Comparison of ENCODE assay signal across 21 mouse cellular contexts in the genomic region with DNA sequence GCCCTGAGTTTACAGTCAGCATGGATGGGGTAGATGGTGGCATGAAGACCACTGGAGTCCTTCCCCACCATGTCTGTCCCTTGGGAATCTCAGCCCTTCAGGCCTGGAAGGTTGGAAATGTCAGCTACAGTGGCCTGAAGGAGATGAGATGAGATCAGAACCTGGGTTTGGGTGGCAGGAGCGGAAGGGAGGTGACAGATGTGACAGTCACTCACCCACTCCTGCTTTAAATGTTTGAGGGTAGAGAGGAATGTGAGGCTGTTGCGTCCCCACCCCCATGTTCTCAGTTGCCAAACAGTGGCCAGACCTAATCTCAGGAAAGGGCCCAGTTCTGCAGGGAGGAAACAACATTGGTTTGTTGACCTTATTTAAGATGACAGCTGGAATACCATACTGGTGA. TPM values are rescaled to one million over a fixed set of nuclear protein-coding genes. Genes with fewer than 3 reads are reported as not detected.
"Had no signal": no experiment of that assay in that cellular context is flagged by ENCODE, and none has a peak within 500 bp of the region (broad histone marks: within the 10 kb centered on the region; RNA-seq: fewer than 3 reads in every experiment).

No protein-coding gene starts in this region.

- H3K4me3 ChIP-seq: layer of hippocampus, adult 2 months; limb, embryonic 13.5 days; liver, embryonic 13.5 days; midbrain, embryonic 10.5 days; neural tube, embryonic 12.5 days had no signal

- DNase-seq: kidney, adult 8-10 months; kidney, postnatal 36 days; left cerebral cortex, postnatal 4 days; liver, embryonic 13.5 days; lung, embryonic 14.5 days; lung, postnatal 14 days; midbrain, embryonic 14.5 days; spleen, adult 18-20 months; thymus, adult 2 months; thymus, postnatal 36 days had no signal

- H3K27me3 ChIP-seq: limb, embryonic 13.5 days; liver, embryonic 13.5 days; neural tube, embryonic 12.5 days had no signal

- H3K9me3 ChIP-seq: limb, embryonic 13.5 days; liver, embryonic 13.5 days; neural tube, embryonic 12.5 days had no signal

- H3K4me2 ChIP-seq: limb, embryonic 13.5 days; lung, embryonic 14.5 days; neural tube, embryonic 12.5 days had no signal

- ATAC-seq: hindbrain, embryonic 16.5 days; inflammation-experienced regulatory T-cells, adult 6 months had no signal

- H3K9ac ChIP-seq: limb, embryonic 13.5 days; liver, embryonic 13.5 days; lung, embryonic 14.5 days; neural tube, embryonic 12.5 days had no signal

- H3K36me3 ChIP-seq: limb, embryonic 13.5 days; midbrain, embryonic 10.5 days; neural tube, embryonic 12.5 days had no signal

- H3K27ac ChIP-seq: kidney, postnatal 0 days; layer of hippocampus, adult 2 months; limb, embryonic 13.5 days; liver, embryonic 13.5 days; midbrain, embryonic 10.5 days; neural tube, embryonic 12.5 days had no signal

- H3K4me1 ChIP-seq: limb, embryonic 13.5 days; midbrain, embryonic 10.5 days; neural tube, embryonic 12.5 days had no signal

RNA-seq across cellular contexts. Expression of a gene that starts 41.1 kb away (rescaled TPM):
- total RNA-seq: layer of hippocampus, adult 2 months; left cerebral cortex, adult 18-20 months; left cerebral cortex, postnatal 10 days; neutrophil, adult 5-6 weeks had no signal
- polyA plus RNA-seq: inflammation-experienced regulatory T-cells, adult 6 months; midbrain, embryonic 14.5 days had no signal

RNA-seq across cellular contexts. Expression of a gene that starts 54.5 kb away (rescaled TPM):
- total RNA-seq: left cerebral cortex, postnatal 10 days; left cerebral cortex, postnatal 4 days had no signal
- polyA plus RNA-seq: kidney, postnatal 0 days; limb, embryonic 13.5 days; lung, embryonic 14.5 days; stomach, embryonic 14.5 days had no signal
